Mouse (Mus musculus) olfactory bulb, adult 2 months (tissue): ENCODE data around the gene Slc35b1.

ENCODE experiments used
- CTCF ChIP-seq: fragments of 200-500 bp; IDR thresholded peaks from 2 replicates; pipeline ENCODE4 v1.5.1; 2012; ENCODE audit warnings: low read depth, mild to moderate bottlenecking, low read length, moderate library complexity; ENCODE audit not compliant: insufficient read depth
- POLR2A ChIP-seq: fragments of 200-500 bp; IDR thresholded peaks from 2 replicates; pipeline ENCODE4 v1.6.1; 2012; ENCODE audit warnings: mild to moderate bottlenecking, low read depth, low read length, moderate library complexity; ENCODE audit not compliant: insufficient read depth

- TF ChIP-seq CTCF (no peak), POLR2A (no peak)
Measured at GRCm38 (mm10) chr11:95402196-95402595, 17.7 kb downstream of the Slc35b1 start.
